In genomic region chr2:128226465-128227047, GRCm38 (mm10) we compare ENCODE assay signal across 15 mouse cellular contexts.
"Had no signal": no experiment of that assay in that cellular context is flagged by ENCODE, and none has a peak within 500 bp of the region (broad histone marks: within the 10 kb centered on the region; RNA-seq: fewer than 3 reads in every experiment).

No protein-coding gene starts in this region.

- H3K4me2 ChIP-seq: liver, embryonic 15.5 days; lung, embryonic 15.5 days; midbrain, embryonic 11.5 days; midbrain, embryonic 13.5 days; midbrain, embryonic 15.5 days; neural tube, embryonic 12.5 days had no signal

- H3K4me3 ChIP-seq: liver, embryonic 15.5 days; lung, embryonic 15.5 days; megakaryocyte, embryonic 14.5 days; midbrain, embryonic 13.5 days; midbrain, embryonic 15.5 days; neural tube, embryonic 12.5 days had no signal

- DNase-seq: liver, postnatal 0 days; lung, adult 2 months; lung, postnatal 14 days; lung, postnatal 36 days; right cerebral cortex, postnatal 14 days; thymus, adult 18-20 months; thymus, postnatal 14 days; thymus, postnatal 36 days had no signal

- H3K36me3 ChIP-seq: liver, embryonic 15.5 days; lung, embryonic 15.5 days; midbrain, embryonic 13.5 days; midbrain, embryonic 15.5 days; neural tube, embryonic 12.5 days had no signal

- H3K27me3 ChIP-seq: liver, embryonic 15.5 days; lung, embryonic 15.5 days; midbrain, embryonic 13.5 days; midbrain, embryonic 15.5 days; neural tube, embryonic 12.5 days had no signal
